Mouse (Mus musculus) embryonic fibroblast, embryonic 13.5 days (primary cell): ENCODE data around the gene Acsm3.

Experiments used
- CTCF ChIP-seq: IDR thresholded peaks from 2 replicates; pipeline ENCODE4 v1.5.1; 2011; ENCODE audit warnings: mild to moderate bottlenecking, control low read depth, low read length, moderate library complexity, borderline replicate concordance; ENCODE audit not compliant: insufficient read depth
- POLR2A ChIP-seq: IDR thresholded peaks from 2 replicates; pipeline ENCODE4 v1.6.1; 2011; ENCODE audit warnings: low read depth, mild to moderate bottlenecking, control low read depth, low read length, moderate library complexity

GRCm38 (mm10) chr7:119800991-119801390, 40.3 kb downstream of the Acsm3 start:
- TF ChIP-seq CTCF: no peak
- TF ChIP-seq POLR2A: no peak
